Mouse (Mus musculus) liver, adult 2 months (tissue): ENCODE results near the gene Nebl. TPM values are rescaled to one million over a fixed set of nuclear protein-coding genes. Genes with fewer than 3 reads are reported as not detected.

ENCODE experiments used
- DNase-seq: peaks from one replicate; pipeline ENCODE4 v3.0.0-alpha.2; 2011; ENCODE audit warnings: low read depth, low spot score; ENCODE audit errors: extremely low read depth
- H3K27ac ChIP-seq: fragments of 200-500 bp; replicated peaks from 2 replicates; pipeline ENCODE4 v1.5.1; 2012; ENCODE audit warnings: low read depth, mild to moderate bottlenecking, control low read depth, inconsistent platforms, low read length; ENCODE audit not compliant: insufficient read depth
- H3K27me3 ChIP-seq: fragments of 200-500 bp; 2 replicates; pipeline ENCODE4 v1.6.1; 2012; ENCODE audit warnings: mild to moderate bottlenecking, moderate library complexity, low read length, inconsistent platforms; ENCODE audit not compliant: control insufficient read depth, insufficient read depth
- H3K36me3 ChIP-seq: fragments of 200-500 bp; 2 replicates; pipeline ENCODE4 v1.6.1; 2012; ENCODE audit warnings: low read length, inconsistent platforms; ENCODE audit not compliant: control insufficient read depth, insufficient read depth
- H3K4me1 ChIP-seq: fragments of 200-500 bp; 2 replicates; pipeline ENCODE4 v1.6.1; 2011; ENCODE audit warnings: low read length; ENCODE audit not compliant: control insufficient read depth, insufficient read depth
- H3K4me3 ChIP-seq: fragments of 200-500 bp; 2 replicates; pipeline ENCODE4 v1.5.1; 2011; ENCODE audit warnings: low read depth, mild to moderate bottlenecking, control low read depth, low read length, moderate library complexity; ENCODE audit not compliant: insufficient read depth
- H3K79me2 ChIP-seq: fragments of 200-500 bp; 2 replicates; pipeline ENCODE4 v1.6.1; 2012; ENCODE audit warnings: inconsistent platforms, mild to moderate bottlenecking, low read length, moderate library complexity; ENCODE audit not compliant: control insufficient read depth, insufficient read depth
- H3K9ac ChIP-seq: fragments of 200-500 bp; 2 replicates; pipeline ENCODE4 v1.6.1; 2012; ENCODE audit warnings: low read depth, mild to moderate bottlenecking, control low read depth, inconsistent platforms, low read length
- CTCF ChIP-seq: fragments of 200-500 bp; IDR thresholded peaks from 2 replicates; pipeline ENCODE4 v1.5.1; 2011; ENCODE audit warnings: low read depth, low read length, control low read depth
- POLR2A ChIP-seq: fragments of 200-500 bp; IDR thresholded peaks from 2 replicates; pipeline ENCODE4 v1.6.1; 2011; ENCODE audit warnings: low read length, control low read depth; ENCODE audit not compliant: insufficient read depth; ENCODE audit errors: extremely low read depth
- WGBS: fragments of 180-500 bp; shearing (Covaris S2); methylation state at CpG from one replicate; pipeline ENCODE4 v1.1.7; 2018; 5-methylcytosine and 5-hydroxymethylcytosine counted together
- polyA plus RNA-seq: library from polyadenylated mRNA; depleted of rRNA; stranded (reverse); fragments of >200 nt; gene quantifications from 2 replicates; pipeline ENCODE4 v1.2.3, GENCODE M21; 2012
- total RNA-seq: library from RNA; depleted of rRNA; stranded (reverse); fragments of >200 nt; gene quantifications from 2 replicates; pipeline ENCODE4 v1.2.3, GENCODE M21; 2014

The Nebl gene
- total and polyA plus RNA-seq, 2 experiments = 0.02 to 0.28 TPM

DNA sequence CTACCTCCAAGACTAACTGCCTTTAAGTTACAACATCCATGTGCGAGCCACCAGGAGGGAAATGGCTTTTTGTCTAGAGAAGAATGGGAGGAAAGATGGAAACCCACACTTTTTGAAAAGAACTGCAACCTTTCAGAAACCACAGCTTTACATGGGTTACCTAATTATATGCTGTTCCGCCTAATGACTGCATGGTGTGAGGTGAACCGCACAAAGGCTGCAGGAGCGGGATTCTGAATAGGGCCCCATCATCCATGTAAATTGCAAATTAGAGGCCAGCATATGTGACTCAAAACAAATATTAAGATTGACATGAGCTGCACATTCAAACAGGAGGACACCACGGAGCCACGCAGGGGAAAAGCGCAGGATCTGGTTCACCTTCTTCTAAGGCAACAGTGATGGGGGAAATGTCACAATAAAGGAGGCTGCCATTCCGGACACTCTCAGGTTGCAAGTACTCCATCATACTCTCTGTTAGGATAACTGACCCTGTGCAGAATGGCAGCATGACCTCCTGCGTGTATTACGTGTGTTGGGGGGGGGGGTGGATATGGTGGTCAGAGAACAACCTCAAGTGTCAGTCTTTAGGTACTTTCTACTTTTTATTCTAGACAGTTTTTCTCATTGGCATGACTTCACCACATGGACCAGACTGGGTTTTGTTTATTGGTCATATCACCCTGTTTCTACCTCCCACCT is 294.4 kb downstream of the Nebl start:
- 91% methylated on average over 10 of the region's 10 CpGs for WGBS
- no peak for DNase-seq
- H3K79me2 ChIP-seq = no peaks in the 10 kb centered on the region
- H3K4me1 ChIP-seq = no peaks in the 10 kb centered on the region
- no peaks in the 10 kb centered on the region for H3K36me3 ChIP-seq
- no peak overlapping the region for H3K9ac ChIP-seq
- no peak for TF ChIP-seq CTCF
- TF ChIP-seq POLR2A = no peak
- no peak overlapping the region for H3K4me3 ChIP-seq
- peaks cover 3% of the 10 kb centered on the region; the same call in 1 of the 2 replicates for H3K27me3 ChIP-seq
- H3K27ac ChIP-seq = no peak overlapping the region

DNA sequence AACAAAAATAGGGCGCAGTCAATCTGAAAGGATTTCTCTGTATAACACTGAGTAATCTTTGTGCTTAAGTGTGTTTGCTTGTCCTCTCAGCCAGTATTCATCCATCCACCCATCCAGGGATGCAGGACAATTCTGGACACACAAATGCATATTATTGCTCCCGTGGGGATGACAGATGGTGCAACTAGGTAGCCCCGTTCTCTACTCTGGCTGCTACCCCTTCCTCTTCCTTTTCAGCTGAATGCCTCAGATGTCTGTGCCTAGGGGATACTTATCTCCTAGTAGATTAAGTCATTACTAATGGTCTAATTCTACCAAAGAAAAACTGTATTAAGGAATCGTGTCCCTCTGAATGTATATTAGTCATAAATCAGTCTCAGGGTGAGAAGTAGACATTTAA is 296.0 kb downstream of the Nebl start:
- Histone ChIP-seq H3K79me2 (no peaks in the 10 kb centered on the region), H3K36me3 (no peaks in the 10 kb centered on the region), H3K4me1 (no peaks in the 10 kb centered on the region), H3K27ac (no peak overlapping the region), H3K9ac (no peak overlapping the region), H3K27me3 (peaks cover 3% of the 10 kb centered on the region; the same call in 1 of the 2 replicates), H3K4me3 (no peak overlapping the region)
- DNase-seq = no peak
- TF ChIP-seq POLR2A (no peak), CTCF (no peak)
- WGBS = 75% methylated on average over 4 of the region's 4 CpGs

DNA sequence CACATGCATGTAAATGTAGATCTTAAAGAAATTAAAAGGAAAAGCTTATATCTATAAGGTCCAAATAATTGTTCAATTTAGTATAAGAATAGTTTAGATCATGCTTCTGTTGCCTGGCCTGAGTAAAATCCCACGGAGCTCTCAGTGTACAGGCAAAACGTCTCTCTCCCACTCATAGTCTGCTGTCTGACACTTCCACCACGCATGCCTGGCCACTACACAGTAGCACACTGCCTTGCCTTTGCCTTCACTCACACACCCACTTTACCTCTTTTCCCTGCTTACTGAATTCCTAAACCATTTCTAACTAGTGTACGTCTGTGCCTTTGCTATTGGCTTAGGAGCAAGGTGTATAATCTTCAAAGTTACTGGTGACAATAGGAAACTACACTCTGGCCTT is 302.2 kb downstream of the Nebl start:
- Histone ChIP-seq H3K4me1 (no peaks in the 10 kb centered on the region), H3K27ac (no peak overlapping the region), H3K9ac (no peak overlapping the region), H3K79me2 (no peaks in the 10 kb centered on the region), H3K4me3 (no peak overlapping the region), H3K36me3 (no peaks in the 10 kb centered on the region), H3K27me3 (no peaks in the 10 kb centered on the region)
- WGBS = 79% methylated on average over 4 of the region's 4 CpGs
- no peak for TF ChIP-seq POLR2A
- TF ChIP-seq CTCF = no peak
- DNase-seq = no peak

DNA sequence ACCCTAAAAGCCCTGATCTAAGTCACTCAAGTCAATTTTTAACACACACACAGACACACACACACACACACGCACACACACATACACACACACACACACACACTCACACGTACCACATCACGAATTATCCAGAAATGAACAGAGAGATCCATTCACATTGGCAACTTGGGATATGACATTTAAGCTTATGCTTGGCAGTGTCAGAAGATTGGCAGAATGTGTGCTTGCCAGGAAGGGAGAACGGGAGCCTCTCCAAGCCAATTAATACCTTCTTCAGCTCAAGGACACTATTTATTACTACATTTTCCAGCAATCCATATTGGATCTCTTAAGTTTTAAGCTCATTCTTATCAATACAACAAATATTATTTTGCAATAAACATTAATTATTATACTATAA is 303.1 kb downstream of the Nebl start:
- no peaks in the 10 kb centered on the region for H3K27me3 ChIP-seq
- no peak overlapping the region for H3K27ac ChIP-seq
- TF ChIP-seq CTCF = no peak
- no peak for TF ChIP-seq POLR2A
- no peak overlapping the region for H3K4me3 ChIP-seq
- DNase-seq = no peak
- no peaks in the 10 kb centered on the region for H3K4me1 ChIP-seq
- no peaks in the 10 kb centered on the region for H3K79me2 ChIP-seq
- H3K9ac ChIP-seq = no peak overlapping the region
- no peaks in the 10 kb centered on the region for H3K36me3 ChIP-seq
- WGBS = 84% methylated on average over 4 of the region's 4 CpGs

DNA sequence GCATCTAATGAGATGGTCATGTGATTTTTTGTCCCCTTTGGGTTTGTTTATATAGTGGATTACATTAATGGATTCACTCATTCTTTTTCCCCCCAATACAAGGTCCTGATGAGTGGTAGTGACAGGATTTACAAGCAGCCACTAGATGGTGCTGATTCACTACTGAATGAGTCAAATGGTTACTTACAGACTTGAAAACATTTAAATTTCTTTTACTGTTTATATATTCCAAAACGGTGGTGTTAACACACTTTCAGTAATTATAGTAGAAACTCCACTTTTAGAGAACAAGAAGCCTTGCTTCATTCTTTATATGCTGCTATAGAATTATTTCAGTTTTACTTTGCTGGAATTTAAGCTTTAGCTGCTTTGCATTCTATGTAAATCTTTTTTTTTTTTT is 308.3 kb downstream of the Nebl start:
- Histone ChIP-seq H3K36me3 (no peaks in the 10 kb centered on the region), H3K27ac (no peak overlapping the region), H3K9ac (no peak overlapping the region), H3K4me3 (no peak overlapping the region), H3K27me3 (no peaks in the 10 kb centered on the region), H3K79me2 (no peaks in the 10 kb centered on the region), H3K4me1 (no peaks in the 10 kb centered on the region)
- peak; percentile 52 for DNase-seq
- 2% methylated on average over 1 of the region's 1 CpGs for WGBS
- TF ChIP-seq CTCF (peak; percentile 24; the same call in 1 of the 2 replicates), POLR2A (no peak)

GRCm38 (mm10) chr2:17415347-17415746 is 315.9 kb downstream of the Nebl start:
- H3K36me3 ChIP-seq = no peaks in the 10 kb centered on the region
- H3K9ac ChIP-seq = no peak overlapping the region
- DNase-seq = peak; percentile 9
- no peaks in the 10 kb centered on the region for H3K4me1 ChIP-seq
- no peaks in the 10 kb centered on the region for H3K27me3 ChIP-seq
- no peak overlapping the region for H3K4me3 ChIP-seq
- H3K79me2 ChIP-seq = no peaks in the 10 kb centered on the region
- H3K27ac ChIP-seq = no peak overlapping the region
- WGBS = 19% methylated on average over 4 of the region's 4 CpGs
- TF ChIP-seq CTCF (no peak), POLR2A (no peak)
